ENCODE assay signal across 35 mouse cellular contexts in the genomic region with DNA sequence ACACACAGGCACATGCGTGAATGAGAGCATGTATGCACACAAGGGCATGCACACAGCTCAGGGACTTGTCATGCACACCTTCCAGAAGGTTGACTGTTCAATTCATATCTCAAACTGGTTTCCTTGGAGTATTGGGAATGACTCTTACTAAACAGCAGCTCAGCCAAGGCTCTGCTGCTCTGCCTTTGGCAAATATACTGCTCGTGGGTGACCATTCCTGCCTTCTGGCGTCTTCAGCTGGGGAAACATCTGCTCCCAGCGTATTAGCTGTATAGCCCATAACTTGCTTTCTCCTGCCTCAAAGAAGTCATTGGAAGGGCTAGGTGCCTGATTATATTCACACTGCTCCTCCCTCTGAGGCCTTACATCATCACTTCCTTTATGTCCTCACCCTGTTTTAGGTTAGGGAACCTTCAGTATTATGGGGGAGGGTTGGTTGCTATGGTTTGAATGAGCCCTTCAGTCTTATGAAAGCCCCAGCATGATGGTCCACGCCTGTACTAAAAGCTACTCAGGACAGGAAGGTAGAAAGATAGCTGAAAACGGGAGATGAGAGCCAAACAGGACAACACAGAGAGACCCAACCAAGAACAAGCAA. TPM values are rescaled to one million over a fixed set of nuclear protein-coding genes. Genes with fewer than 3 reads are reported as not detected.
A peak's percentile ranks its signal among the peaks of the same experiment; 100 is the strongest.
DNase-seq lines count a peak whose midpoint lies in the region; ATAC-seq and TF ChIP-seq lines count a peak whose summit lies in the region.
"Had no signal": no experiment of that assay in that cellular context is flagged by ENCODE, and none has a peak within 500 bp of the region (broad histone marks: within the 10 kb centered on the region; RNA-seq: fewer than 3 reads in every experiment).

No protein-coding gene starts in this region.

- no peaks in the 10 kb centered on the region for H3K4me1 ChIP-seq in midbrain, embryonic 11.5 days (ENCODE audit: control insufficient read depth, insufficient read depth, low read length)
- no peaks in the 10 kb centered on the region for H3K4me1 ChIP-seq in midbrain, embryonic 13.5 days (replicated peaks)
- H3K4me1 ChIP-seq in kidney, embryonic 15.5 days, result peaks cover 16% of the 10 kb centered on the region
- H3K4me1 ChIP-seq in intestine, postnatal 0 days (replicated peaks; ENCODE audit: control insufficient read depth, insufficient read depth, low read length), result no peaks in the 10 kb centered on the region
- no peaks in the 10 kb centered on the region for H3K4me1 ChIP-seq in heart, embryonic 10.5 days
- H3K4me1 ChIP-seq: embryonic facial prominence, embryonic 15.5 days; forebrain, embryonic 12.5 days; hindbrain, embryonic 12.5 days; neural tube, embryonic 15.5 days had no signal

- H3K4me2 ChIP-seq in midbrain, embryonic 11.5 days, result no peak overlapping the region
- no peak overlapping the region for H3K4me2 ChIP-seq in midbrain, embryonic 13.5 days (replicated peaks)
- H3K4me2 ChIP-seq in kidney, embryonic 15.5 days, result no peak overlapping the region
- no peak overlapping the region for H3K4me2 ChIP-seq in intestine, postnatal 0 days (replicated peaks; ENCODE audit: low read depth)
- H3K4me2 ChIP-seq: embryonic facial prominence, embryonic 15.5 days; forebrain, embryonic 12.5 days; heart, embryonic 15.5 days; hindbrain, embryonic 12.5 days; liver, embryonic 12.5 days; neural tube, embryonic 15.5 days had no signal

- H3K9ac ChIP-seq in midbrain, embryonic 11.5 days (ENCODE audit: low read length), result no peak overlapping the region
- no peak overlapping the region for H3K9ac ChIP-seq in midbrain, embryonic 13.5 days (replicated peaks)
- no peak overlapping the region for H3K9ac ChIP-seq in kidney, embryonic 15.5 days
- H3K9ac ChIP-seq in intestine, postnatal 0 days (ENCODE audit: low read depth, low read length), result no peak overlapping the region
- H3K9ac ChIP-seq: embryonic facial prominence, embryonic 15.5 days; forebrain, embryonic 12.5 days; heart, embryonic 15.5 days; hindbrain, embryonic 12.5 days; liver, embryonic 12.5 days; liver, postnatal 0 days; neural tube, embryonic 15.5 days had no signal

- no peak for TF ChIP-seq CTCF in intestine, postnatal 0 days (IDR thresholded peaks at IDR 0.05; ENCODE audit: low read depth)

- no peaks in the 10 kb centered on the region for H3K27me3 ChIP-seq in midbrain, embryonic 11.5 days (ENCODE audit: control insufficient read depth, insufficient read depth, low read length)
- no peaks in the 10 kb centered on the region for H3K27me3 ChIP-seq in midbrain, embryonic 13.5 days
- H3K27me3 ChIP-seq in kidney, embryonic 15.5 days, result no peaks in the 10 kb centered on the region
- H3K27me3 ChIP-seq in intestine, postnatal 0 days (replicated peaks; ENCODE audit: control insufficient read depth, insufficient read depth, low read length), result no peaks in the 10 kb centered on the region
- peaks cover 26% of the 10 kb centered on the region; the same call in 1 of the 2 replicates for H3K27me3 ChIP-seq in heart, embryonic 10.5 days (ENCODE audit: insufficient read depth, poor library complexity, severe bottlenecking)
- H3K27me3 ChIP-seq: embryonic facial prominence, embryonic 15.5 days; forebrain, embryonic 12.5 days; hindbrain, embryonic 12.5 days; liver, embryonic 12.5 days; megakaryocyte, embryonic 14.5 days; neural tube, embryonic 15.5 days; Patski had no signal

- WGBS in midbrain, embryonic 11.5 days, result 92% methylated on average over 6 of the region's 6 CpGs
- WGBS in midbrain, embryonic 13.5 days, result 88% methylated on average over 6 of the region's 6 CpGs
- WGBS in kidney, embryonic 15.5 days, result 87% methylated on average over 6 of the region's 6 CpGs
- WGBS in intestine, postnatal 0 days, result 76% methylated on average over 6 of the region's 6 CpGs
- 78% methylated on average over 6 of the region's 6 CpGs for WGBS in heart, embryonic 10.5 days

- no peak for ATAC-seq in midbrain, embryonic 11.5 days (ENCODE audit: low FRiP score)
- no peak for ATAC-seq in midbrain, embryonic 13.5 days
- peak; percentile 76 for ATAC-seq in megakaryocyte progenitor cell, adult 5-6 weeks (replicated peaks; ENCODE audit: poor library complexity)
- ATAC-seq in kidney, embryonic 15.5 days (replicated peaks; ENCODE audit: low FRiP score), result no peak
- no peak for ATAC-seq in intestine, postnatal 0 days
- ATAC-seq: intestine, embryonic 16.5 days; liver, embryonic 12.5 days; liver, postnatal 0 days; Patski had no signal

- no peak overlapping the region for H3K27ac ChIP-seq in midbrain, embryonic 11.5 days (ENCODE audit: low read depth, low read length)
- no peak overlapping the region for H3K27ac ChIP-seq in midbrain, embryonic 13.5 days
- no peak overlapping the region for H3K27ac ChIP-seq in kidney, embryonic 15.5 days
- H3K27ac ChIP-seq in intestine, postnatal 0 days (ENCODE audit: low read depth, low read length), result no peak overlapping the region
- H3K27ac ChIP-seq in heart, embryonic 10.5 days, result no peak overlapping the region
- H3K27ac ChIP-seq: embryonic facial prominence, embryonic 10.5 days; embryonic facial prominence, embryonic 15.5 days; forebrain, embryonic 12.5 days; heart, embryonic 15.5 days; hindbrain, embryonic 12.5 days; liver, embryonic 12.5 days; neural tube, embryonic 15.5 days had no signal

- no peaks in the 10 kb centered on the region for H3K36me3 ChIP-seq in midbrain, embryonic 11.5 days (ENCODE audit: control insufficient read depth, insufficient read depth, low read length)
- no peaks in the 10 kb centered on the region for H3K36me3 ChIP-seq in midbrain, embryonic 13.5 days
- H3K36me3 ChIP-seq in kidney, embryonic 15.5 days, result no peaks in the 10 kb centered on the region
- no peaks in the 10 kb centered on the region for H3K36me3 ChIP-seq in intestine, postnatal 0 days (ENCODE audit: control insufficient read depth, insufficient read depth)
- no peaks in the 10 kb centered on the region for H3K36me3 ChIP-seq in heart, embryonic 10.5 days
- H3K36me3 ChIP-seq: embryonic facial prominence, embryonic 10.5 days; embryonic facial prominence, embryonic 15.5 days; forebrain, embryonic 12.5 days; G1E; heart, embryonic 15.5 days; hindbrain, embryonic 12.5 days; liver, embryonic 12.5 days; neural tube, embryonic 15.5 days had no signal

- H3K9me3 ChIP-seq in midbrain, embryonic 11.5 days (ENCODE audit: control insufficient read depth, low read length), result no peaks in the 10 kb centered on the region
- H3K9me3 ChIP-seq in midbrain, embryonic 13.5 days, result no peaks in the 10 kb centered on the region
- H3K9me3 ChIP-seq in kidney, embryonic 15.5 days (replicated peaks), result no peaks in the 10 kb centered on the region
- H3K9me3 ChIP-seq in intestine, postnatal 0 days (ENCODE audit: control insufficient read depth), result no peaks in the 10 kb centered on the region
- no peaks in the 10 kb centered on the region for H3K9me3 ChIP-seq in heart, embryonic 10.5 days
- H3K9me3 ChIP-seq: embryonic facial prominence, embryonic 10.5 days; embryonic facial prominence, embryonic 15.5 days; forebrain, embryonic 12.5 days; heart, embryonic 15.5 days; hindbrain, embryonic 12.5 days; neural tube, embryonic 15.5 days had no signal

- H3K4me3 ChIP-seq in midbrain, embryonic 11.5 days (ENCODE audit: low read depth, low read length), result no peak overlapping the region
- H3K4me3 ChIP-seq in midbrain, embryonic 13.5 days (replicated peaks), result no peak overlapping the region
- no peak overlapping the region for H3K4me3 ChIP-seq in kidney, embryonic 15.5 days (replicated peaks)
- no peak overlapping the region for H3K4me3 ChIP-seq in intestine, postnatal 0 days (ENCODE audit: low read depth, low read length)
- H3K4me3 ChIP-seq in heart, embryonic 10.5 days, result no peak overlapping the region
- H3K4me3 ChIP-seq: embryonic facial prominence, embryonic 10.5 days; embryonic facial prominence, embryonic 15.5 days; forebrain, embryonic 12.5 days; heart, embryonic 15.5 days; hindbrain, embryonic 12.5 days; liver, embryonic 12.5 days; megakaryocyte, embryonic 14.5 days; neural tube, embryonic 15.5 days had no signal

- peak; percentile 32 for DNase-seq in layer of hippocampus, adult 11-12 months (ENCODE audit: low spot score)
- no peak for DNase-seq in layer of hippocampus, adult 9-10 months (ENCODE audit: low spot score)
- DNase-seq in midbrain, embryonic 11.5 days (ENCODE audit: low spot score, missing footprints), result peak; percentile 59
- no peak for DNase-seq in heart, embryonic 10.5 days (ENCODE audit: low spot score)
- DNase-seq: adrenal gland, postnatal 14 days; cerebellum, adult 18-20 months; cerebellum, postnatal 10 days; gastrocnemius, postnatal 10 days; kidney, postnatal 36 days; left cerebral cortex, postnatal 4 days; liver, postnatal 0 days; midbrain, embryonic 14.5 days; right cerebral cortex, adult 18-20 months; spleen, adult 18-20 months; thymus, adult 2 months; thymus, postnatal 36 days had no signal

RNA-seq across cellular contexts. Expression of gene Mlana, which starts 19.3 kb away (rescaled TPM):
- polyA plus RNA-seq in midbrain, embryonic 11.5 days (2014; fragmentation: Nextera tagmentation; extraction: Ambion mirVana), result 0.26 and 0.54 TPM in 2 replicates
- not detected in 2 replicates for polyA plus RNA-seq in midbrain, embryonic 13.5 days (2015; fragmentation: Nextera tagmentation; extraction: Ambion mirVana)
- total RNA-seq in megakaryocyte progenitor cell, adult 5-6 weeks (2015), result not detected in 2 replicates
- not detected in 2 replicates for total RNA-seq in megakaryocyte progenitor cell, adult 5-6 weeks (2017)
- polyA plus RNA-seq in kidney, embryonic 15.5 days (2015; fragmentation: Nextera tagmentation; extraction: Ambion mirVana), result not detected in 2 replicates
- 2.7 and 2.9 TPM in 2 replicates for polyA plus RNA-seq in intestine, postnatal 0 days (2015; fragmentation: Nextera tagmentation; extraction: Ambion mirVana)
- 0.15 and 0.32 TPM in 2 replicates for polyA plus RNA-seq in heart, embryonic 10.5 days (2016; fragmentation: Nextera tagmentation; extraction: Ambion mirVana)
- total RNA-seq: adrenal gland, postnatal 14 days; G1E; left cerebral cortex, postnatal 4 days had no signal
- polyA plus RNA-seq: cortical plate, adult 2 months; forebrain, embryonic 12.5 days; G1E; gonadal fat pad, adult 2 months; hindbrain, embryonic 12.5 days; intestine, embryonic 16.5 days; kidney, embryonic 14.5 days; liver, embryonic 12.5 days; liver, postnatal 0 days; lung, embryonic 16.5 days; midbrain, embryonic 14.5 days; neural tube, embryonic 15.5 days had no signal

RNA-seq across cellular contexts. Expression of gene Ermp1, which starts 30.1 kb away (rescaled TPM):
- 12.9 and 13.6 TPM in 2 replicates for polyA plus RNA-seq in midbrain, embryonic 11.5 days (2014; fragmentation: Nextera tagmentation; extraction: Ambion mirVana)
- 7.6 and 7.9 TPM in 2 replicates for polyA plus RNA-seq in midbrain, embryonic 13.5 days (2015; fragmentation: Nextera tagmentation; extraction: Ambion mirVana)
- total RNA-seq in megakaryocyte progenitor cell, adult 5-6 weeks (2015), result 37.3 and 42.5 TPM in 2 replicates
- total RNA-seq in megakaryocyte progenitor cell, adult 5-6 weeks (2017), result 44.8 and 51.3 TPM in 2 replicates
- polyA plus RNA-seq in kidney, embryonic 15.5 days (2015; fragmentation: Nextera tagmentation; extraction: Ambion mirVana), result 24.0 and 25.5 TPM in 2 replicates
- 7.8 and 8.3 TPM in 2 replicates for polyA plus RNA-seq in intestine, postnatal 0 days (2015; fragmentation: Nextera tagmentation; extraction: Ambion mirVana)
- 8.1 and 9.5 TPM in 2 replicates for polyA plus RNA-seq in heart, embryonic 10.5 days (2016; fragmentation: Nextera tagmentation; extraction: Ambion mirVana)

Comparison
In these comparisons a context has a peak if more than half of its experiments do, and no peak if none do; other contexts are left out.
1. DNase-seq: peak in layer of hippocampus, adult 11-12 months (single experiment) and midbrain, embryonic 11.5 days (single experiment); none in layer of hippocampus, adult 9-10 months (single experiment) and heart, embryonic 10.5 days (single experiment).